Mouse (Mus musculus) Patski (cell line): Measurements from ENCODE around the gene Ficd. TPM values are rescaled to one million over a fixed set of nuclear protein-coding genes. Genes with fewer than 3 reads are reported as not detected.

Experiments
- ATAC-seq: fragments of 100-300 bp; one replicate; pipeline ENCODE4 v1.8.0; 2021
- CTCF ChIA-PET: fragments of 350-600 bp; sonication (Branson Sonifier 250); formaldehyde crosslinking; loops from one replicate; lab custom pipeline; 2022; ENCODE audit warnings: inconsistent platforms; lab: Charles Lee
- POLR2A ChIA-PET: fragments of 350-600 bp; sonication (Branson Sonifier 250); formaldehyde crosslinking; loops from one replicate; lab custom pipeline; 2022; ENCODE audit warnings: antibody characterized with exemption, inconsistent platforms; lab: Charles Lee
- DNase-seq: peaks from one replicate; pipeline ENCODE4 v3.0.0-alpha.2; 2011; ENCODE audit warnings: low read depth, low spot score
- H3K27me3 ChIP-seq: fragments of 371-371 bp; one replicate; pipeline ENCODE4 v1.5.1; 2021
- CTCF ChIP-seq: fragments of 100-300 bp; IDR thresholded peaks from one replicate; pipeline ENCODE4 v1.5.1; 2021
- in situ Hi-C: fragments of 300-500 bp; cut with MboI; formaldehyde crosslinking; loops from 3 replicates; pipeline ENCODE4 v1.11.1; 2018; ENCODE audit warnings: low pct_unique_long_range_greater_than_20kb, mixed read lengths
- polyA plus RNA-seq: library from polyadenylated mRNA; unstranded; gene quantifications from one replicate; pipeline ENCODE4 v1.2.3, GENCODE M21; 2021

Gene Ficd
- 8.5 TPM for polyA plus RNA-seq

- POLR2A ChIA-PET, result interaction anchor here (0.6 kb wide), 1 partner anchor 806 kb away, joined by 3 read pairs; no protein-coding TSS in a partner anchor
- TF ChIP-seq CTCF, result no peak
- DNase-seq (peak; percentile 59), ATAC-seq (peak; percentile 95)
- CTCF ChIA-PET, result interaction anchor here (1.0 to 1.5 kb wide), 2 partner anchors 11 to 368 kb away, joined by 3 to 4 read pairs; partner anchors contain the start of gene 1700069L16Rik
- in situ Hi-C loops, result loop anchor here (25.0 kb wide), 1 partner anchor 648 kb away; the partner anchor contains the start of gene Crybb3
- no peaks in the 10 kb centered on the region for H3K27me3 ChIP-seq
These were observed at the start of gene Ficd for GRCm38 (mm10) chr5:113735345-113736112. Gene Ficd (plus strand): TSS chr5:113735803.

GRCm38 (mm10) chr5:113687514-113687913 lies 48.1 kb upstream of the Ficd start:
- DNase-seq (no peak), ATAC-seq (no peak)
- H3K27me3 ChIP-seq, result no peaks in the 10 kb centered on the region
- in situ Hi-C loops, result no loop called here
- ChIA-PET CTCF (no interaction called here), POLR2A (no interaction called here)
- no peak for TF ChIP-seq CTCF

GRCm38 (mm10) chr5:113690069-113690548 lies 45.5 kb upstream of the Ficd start:
- in situ Hi-C loops, result no loop called here
- ATAC-seq, result no peak
- CTCF ChIA-PET, result no interaction called here

GRCm38 (mm10) chr5:113690866-113691265 lies 44.7 kb upstream of the Ficd start:
- POLR2A ChIA-PET, result no interaction called here
- DNase-seq (no peak), ATAC-seq (no peak)
- CTCF ChIA-PET, result no interaction called here
- in situ Hi-C loops, result no loop called here
- H3K27me3 ChIP-seq, result no peaks in the 10 kb centered on the region
- TF ChIP-seq CTCF, result no peak

More at GRCm38 (mm10) chr5:113690069-113690548, 45.5 kb upstream of the Ficd start:
- no peak for DNase-seq
- TF ChIP-seq CTCF, result no peak
- no peaks in the 10 kb centered on the region for H3K27me3 ChIP-seq
- POLR2A ChIA-PET, result no interaction called here

GRCm38 (mm10) chr5:113693196-113693755 lies 42.3 kb upstream of the Ficd start:
- in situ Hi-C loops, result no loop called here
- ATAC-seq, result no peak
- CTCF ChIA-PET, result no interaction called here
- DNase-seq, result no peak
- no peaks in the 10 kb centered on the region for H3K27me3 ChIP-seq
- TF ChIP-seq CTCF, result no peak
- POLR2A ChIA-PET, result no interaction called here

GRCm38 (mm10) chr5:113694000-113694399 lies 41.6 kb upstream of the Ficd start:
- no peaks in the 10 kb centered on the region for H3K27me3 ChIP-seq
- DNase-seq (no peak), ATAC-seq (no peak)
- POLR2A ChIA-PET, result no interaction called here
- no peak for TF ChIP-seq CTCF
- in situ Hi-C loops, result no loop called here
- CTCF ChIA-PET, result no interaction called here

- TF ChIP-seq CTCF, result no peak
- DNase-seq (no peak), ATAC-seq (no peak)
- H3K27me3 ChIP-seq, result no peaks in the 10 kb centered on the region
- POLR2A ChIA-PET, result no interaction called here
- in situ Hi-C loops, result no loop called here
- CTCF ChIA-PET, result no interaction called here
These were observed 41.2 kb upstream of the Ficd start for GRCm38 (mm10) chr5:113694415-113694814.

GRCm38 (mm10) chr5:113700388-113701023 lies 35.1 kb upstream of the Ficd start:
- peaks cover 16% of the 10 kb centered on the region for H3K27me3 ChIP-seq
- ChIA-PET POLR2A (no interaction called here), CTCF (interaction anchor here (0.5 kb wide), 1 partner anchor 619 kb away, joined by 3 read pairs; no protein-coding TSS in a partner anchor)
- ATAC-seq (no peak), DNase-seq (no peak)
- in situ Hi-C loops, result no loop called here
- TF ChIP-seq CTCF, result no peak

GRCm38 (mm10) chr5:113703803-113704585 lies 31.6 kb upstream of the Ficd start:
- no peak for TF ChIP-seq CTCF
- ChIA-PET CTCF (interaction anchor here (0.9 kb wide), 1 partner anchor 15 kb away, joined by 3 read pairs; no protein-coding TSS in a partner anchor), POLR2A (no interaction called here)
- in situ Hi-C loops, result no loop called here
- peaks cover 16% of the 10 kb centered on the region for H3K27me3 ChIP-seq
- DNase-seq (no peak), ATAC-seq (no peak)

- POLR2A ChIA-PET, result no interaction called here
- H3K27me3 ChIP-seq, result peaks cover 4% of the 10 kb centered on the region
- DNase-seq (no peak), ATAC-seq (no peak)
- in situ Hi-C loops, result no loop called here
- CTCF ChIA-PET, result no interaction called here
- no peak for TF ChIP-seq CTCF
These were observed 22.7 kb upstream of the Ficd start for GRCm38 (mm10) chr5:113712861-113713260.
